In the genomic region with DNA sequence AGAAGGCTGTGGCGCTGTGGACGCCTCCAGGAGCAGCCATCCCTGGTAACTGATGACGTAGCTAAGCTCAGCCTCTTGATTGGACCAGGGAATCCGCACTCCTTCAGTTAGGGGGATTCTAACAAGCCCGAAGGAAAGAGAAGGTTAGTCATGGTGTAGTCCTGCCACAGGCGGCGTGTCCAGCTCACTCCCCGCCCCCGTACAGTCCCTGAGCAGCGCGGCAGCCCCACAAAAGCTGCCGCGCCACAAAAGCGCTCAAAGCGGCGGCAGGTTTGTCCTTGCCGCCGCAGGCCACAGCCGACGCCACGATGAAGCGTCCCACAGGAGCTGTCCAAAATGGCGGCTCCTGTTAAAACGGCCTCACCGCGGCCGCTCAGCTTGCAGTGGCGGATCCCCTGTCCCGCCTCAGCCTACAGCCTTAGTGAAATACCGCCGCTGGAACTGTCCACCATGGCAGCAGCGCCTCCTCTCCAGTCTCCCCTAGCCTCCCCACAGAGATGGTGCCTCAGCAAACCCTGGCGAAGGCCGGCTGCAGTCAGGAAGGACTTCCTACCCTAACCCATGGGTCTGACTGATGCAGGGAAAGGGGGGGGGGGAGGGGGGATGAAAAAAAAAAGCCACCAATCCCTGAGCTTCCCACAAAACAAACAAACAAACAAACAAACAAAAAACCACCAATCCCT, we compare ENCODE assay signal across 8 mouse cellular contexts. TPM values are rescaled to one million over a fixed set of nuclear protein-coding genes. Genes with fewer than 3 reads are reported as not detected.
DNase-seq lines count a peak whose midpoint lies in the region; ATAC-seq lines count a peak whose summit lies in the region.

Gene BC051142 (plus strand): TSS at position 110 of the 683 bp plus-strand sequence.

- ATAC-seq in activated CD4-positive, CD25-positive, alpha-beta regulatory T cell, adult 4 months: peak; percentile 65
- ATAC-seq in common myeloid progenitor, adult 5-6 weeks (replicated peaks; ENCODE audit: low read depth, poor library complexity, severe bottlenecking): peak; percentile 92
- peak; percentile 83 for ATAC-seq in inflammation-experienced regulatory T-cells, adult 6 months

- peaks cover 44% of the 10 kb centered on the region for H3K27me3 ChIP-seq in megakaryocyte, embryonic 14.5 days (replicated peaks)

- peak within 1 kb of the TSS; percentile 90 for H3K4me3 ChIP-seq in megakaryocyte, embryonic 14.5 days (replicated peaks)

- no peaks in the 10 kb centered on the region for H3K36me3 ChIP-seq in megakaryocyte, embryonic 14.5 days (replicated peaks; ENCODE audit: low read length)

- peak; percentile 64 for DNase-seq in gastrocnemius, postnatal 14 days
- peak; percentile 80 to 93 for DNase-seq in left cerebral cortex, adult 9 months (ENCODE audit: low spot score in 2 of 2)
- peak; percentile 91 for DNase-seq in right cerebral cortex, postnatal 10 days (ENCODE audit: low spot score in 2 of 2)
- DNase-seq in urinary bladder, postnatal 36 days (ENCODE audit: low spot score in 2 of 2): peak; percentile 44 to 65

- H3K9me3 ChIP-seq in megakaryocyte, embryonic 14.5 days: peaks cover 15% of the 10 kb centered on the region

- intact Hi-C loops in gastrocnemius, postnatal 14 days (cut with DNase I; ENCODE audit: low total_unique reads): no loop called here

- H3K4me1 ChIP-seq in megakaryocyte, embryonic 14.5 days: peaks cover 23% of the 10 kb centered on the region

RNA-seq across cellular contexts. Expression of gene BC051142, which starts in this region (rescaled TPM):
- polyA plus RNA-seq in activated CD4-positive, CD25-positive, alpha-beta regulatory T cell, adult 4 months (2017; shearing (Covaris generic)): 1 to 10 TPM in 1 of 2 experiments, not detected in 1; 2.3 TPM
- total RNA-seq in common myeloid progenitor, adult 5-6 weeks (2017): 4.2 and 6.4 TPM in 2 replicates
- under 1 TPM in 1 of 2 experiments, not detected in 1; 0.21 TPM for total RNA-seq in gastrocnemius, postnatal 14 days (2021)
- polyA plus RNA-seq in inflammation-experienced regulatory T-cells, adult 6 months (2017; shearing (Covaris generic)): 1 to 10 TPM in 1 of 3 experiments, under 1 TPM in 1, not detected in 1; 0.81 to 2.5 TPM
- polyA plus RNA-seq in megakaryocyte, embryonic 14.5 days (2012; ENCODE audit: insufficient read depth, low replicate concordance): not detected in 2 replicates

Comparison
In these comparisons a context has a peak if more than half of its experiments do, and no peak if none do; other contexts are left out.
1. Peak in every context shown above with its lines: DNase-seq, ATAC-seq and H3K4me3 ChIP-seq.
2. Peak in DNase-seq in gastrocnemius, postnatal 14 days; RNA of the gene not detected or under 1 TPM.